Mouse (Mus musculus) lung, embryonic 15.5 days (tissue): ENCODE results near the gene Nppc. TPM values are rescaled to one million over a fixed set of nuclear protein-coding genes. Genes with fewer than 3 reads are reported as not detected.

ENCODE experiments used
- ATAC-seq: fragments of 200-750 bp; cut with Nextera tagmentation; 2 replicates; pipeline ENCODE4 v1.8.0; 2017; ENCODE audit warnings: moderate number of reproducible peaks, borderline replicate concordance; ENCODE audit not compliant: low FRiP score, low TSS enrichment; ENCODE audit errors: extremely low read depth
- H3K27ac ChIP-seq: fragments of 300-500 bp; sonication (generic); 2 replicates; pipeline ENCODE4 v1.5.1; 2015; ENCODE audit warnings: moderate library complexity, mild to moderate bottlenecking, inconsistent platforms
- H3K27me3 ChIP-seq: fragments of 300-500 bp; sonication (generic); 2 replicates; pipeline ENCODE4 v1.6.1; 2015; ENCODE audit warnings: inconsistent platforms
- H3K36me3 ChIP-seq: fragments of 300-500 bp; sonication (generic); 2 replicates; pipeline ENCODE4 v1.6.1; 2015; ENCODE audit warnings: inconsistent platforms
- H3K4me1 ChIP-seq: fragments of 300-500 bp; sonication (generic); 2 replicates; pipeline ENCODE4 v1.6.1; 2015; ENCODE audit warnings: inconsistent platforms
- H3K4me2 ChIP-seq: fragments of 300-500 bp; sonication (generic); 2 replicates; pipeline ENCODE4 v1.6.1; 2015; ENCODE audit warnings: inconsistent platforms, mild to moderate bottlenecking, moderate library complexity
- H3K4me3 ChIP-seq: fragments of 300-500 bp; sonication (generic); 2 replicates; pipeline ENCODE4 v1.5.1; 2015; ENCODE audit warnings: mild to moderate bottlenecking, inconsistent platforms
- H3K9ac ChIP-seq: fragments of 300-500 bp; sonication (generic); 2 replicates; pipeline ENCODE4 v1.6.1; 2015; ENCODE audit warnings: inconsistent platforms
- H3K9me3 ChIP-seq: fragments of 300-500 bp; sonication (generic); 2 replicates; pipeline ENCODE4 v1.6.1; 2016; ENCODE audit warnings: inconsistent platforms
- WGBS: fragments of 180-500 bp; shearing (Covaris S2); methylation state at CpG from one replicate; pipeline ENCODE4 v1.1.7; 2015; 5-methylcytosine and 5-hydroxymethylcytosine counted together
- microRNA-seq: library from miRNA; unstranded; fragments of <30 nt; microRNA quantifications from one replicate; pipeline ENCODE4, GENCODE M21; 2016
- polyA plus RNA-seq: library from polyadenylated mRNA; unstranded; fragments of >200 nt; fragmentation: Nextera tagmentation; extraction: Ambion mirVana; gene quantifications from 2 replicates; pipeline ENCODE4 v1.2.1, GENCODE M21; 2015

The Nppc gene
- polyA plus RNA-seq, 1 experiment from 2014 or later: 0.52 TPM

DNA sequence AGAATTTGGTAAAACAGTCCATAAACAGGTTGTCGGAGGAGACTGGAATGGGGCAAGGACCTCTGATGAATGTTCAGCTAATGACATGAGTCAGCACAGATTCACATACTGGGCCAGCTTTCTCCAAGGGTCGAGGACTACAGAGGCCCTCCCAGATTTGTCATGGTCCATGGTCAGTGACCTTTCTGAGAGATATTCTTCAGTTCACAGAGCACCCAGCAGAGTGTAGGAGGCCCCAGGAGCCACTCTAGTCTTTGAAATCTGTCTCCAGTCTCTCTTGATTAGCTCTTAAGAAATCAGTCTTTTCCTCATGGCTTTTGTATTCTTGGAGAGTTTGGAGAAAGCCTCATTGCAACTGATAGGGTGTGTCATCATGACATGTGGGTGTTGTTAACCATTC is 48.1 kb downstream of the Nppc start:
- no peaks in the 10 kb centered on the region for H3K4me1 ChIP-seq
- H3K9ac ChIP-seq: no peak overlapping the region
- no peak overlapping the region for H3K4me2 ChIP-seq
- no peaks in the 10 kb centered on the region for H3K27me3 ChIP-seq
- WGBS: 63% methylated on average over 2 of the region's 2 CpGs
- H3K9me3 ChIP-seq: no peaks in the 10 kb centered on the region
- H3K27ac ChIP-seq: no peak overlapping the region
- ATAC-seq: no peak
- no peaks in the 10 kb centered on the region for H3K36me3 ChIP-seq
- H3K4me3 ChIP-seq: no peak overlapping the region

DNA sequence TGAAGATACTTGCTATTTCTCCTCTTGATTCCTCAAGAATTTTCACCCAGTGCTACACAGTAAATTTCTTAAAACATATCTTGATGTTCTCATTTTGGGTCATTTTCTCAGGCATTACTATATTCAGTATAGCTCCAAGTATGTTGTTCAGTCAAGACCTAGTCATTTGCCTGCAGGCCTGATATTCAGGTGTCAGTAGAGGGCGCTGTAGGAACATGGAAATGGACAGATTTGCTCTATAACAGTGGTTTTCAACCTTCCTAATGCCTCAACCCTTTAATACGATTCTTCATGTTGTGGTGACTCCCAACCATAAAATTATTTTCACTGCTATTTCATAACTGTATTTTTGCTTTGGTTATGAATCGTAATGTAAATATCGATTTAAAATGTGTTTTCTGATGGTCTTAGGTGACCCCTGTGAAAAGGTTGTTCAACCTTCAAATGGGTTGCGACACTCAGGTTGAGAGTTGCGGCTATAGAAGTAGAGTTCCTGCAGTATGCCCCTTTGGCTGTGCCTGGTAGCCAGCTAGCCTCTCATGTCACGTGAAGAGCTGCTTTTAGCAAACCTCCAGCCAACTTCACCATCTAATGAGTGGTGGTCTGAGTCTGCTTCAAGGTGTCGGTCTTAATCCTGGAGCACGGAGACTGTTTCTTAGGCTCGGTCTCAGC is 51.8 kb downstream of the Nppc start:
- H3K9ac ChIP-seq: no peak overlapping the region
- no peaks in the 10 kb centered on the region for H3K9me3 ChIP-seq
- H3K4me1 ChIP-seq: no peaks in the 10 kb centered on the region
- H3K27ac ChIP-seq: no peak overlapping the region
- H3K4me2 ChIP-seq: no peak overlapping the region
- 56% methylated on average over 10 of the region's 10 CpGs for WGBS
- no peaks in the 10 kb centered on the region for H3K36me3 ChIP-seq
- H3K4me3 ChIP-seq: no peak overlapping the region
- ATAC-seq: no peak
- H3K27me3 ChIP-seq: no peaks in the 10 kb centered on the region

Small RNA genes within 50 kb of the gene (microRNA-seq; reads per million reads assigned to microRNA genes)
- gene Gm22955: not detected

Other genes with a start within 250 kb of the Nppc start
- 0.17 TPM in 1 of 2 replicates, not detected in the other for gene Nmur1, start 244.3 kb downstream of the Nppc start, polyA plus RNA-seq
- gene Tex44, start 244.2 kb downstream of the Nppc start, polyA plus RNA-seq: not detected in 2 replicates
- 2,819 and 2,940 TPM in 2 replicates for gene Ptma, start 143.8 kb downstream of the Nppc start, polyA plus RNA-seq
- 64.0 and 64.4 TPM in 2 replicates for gene Pde6d, start 87.9 kb downstream of the Nppc start, polyA plus RNA-seq
- gene Cops7b, start 87.7 kb downstream of the Nppc start, polyA plus RNA-seq: 36.0 and 37.8 TPM in 2 replicates
- gene Dis3l2, start 33.2 kb upstream of the Nppc start, polyA plus RNA-seq: 27.3 and 27.5 TPM in 2 replicates